Mouse (Mus musculus): ENCODE data around the gene Zfp873. TPM values are rescaled to one million over a fixed set of nuclear protein-coding genes. Genes with fewer than 3 reads are reported as not detected.
"Not testable (repeated sequence)": the region's sequence is repeated elsewhere in the genome, so short reads cannot be mapped to it uniquely, and the experiment has no call there.

The Zfp873 gene
- polyA plus RNA-seq (2012; rRNA removed) = 2.0 and 2.5 TPM in 2 replicates

DNA sequence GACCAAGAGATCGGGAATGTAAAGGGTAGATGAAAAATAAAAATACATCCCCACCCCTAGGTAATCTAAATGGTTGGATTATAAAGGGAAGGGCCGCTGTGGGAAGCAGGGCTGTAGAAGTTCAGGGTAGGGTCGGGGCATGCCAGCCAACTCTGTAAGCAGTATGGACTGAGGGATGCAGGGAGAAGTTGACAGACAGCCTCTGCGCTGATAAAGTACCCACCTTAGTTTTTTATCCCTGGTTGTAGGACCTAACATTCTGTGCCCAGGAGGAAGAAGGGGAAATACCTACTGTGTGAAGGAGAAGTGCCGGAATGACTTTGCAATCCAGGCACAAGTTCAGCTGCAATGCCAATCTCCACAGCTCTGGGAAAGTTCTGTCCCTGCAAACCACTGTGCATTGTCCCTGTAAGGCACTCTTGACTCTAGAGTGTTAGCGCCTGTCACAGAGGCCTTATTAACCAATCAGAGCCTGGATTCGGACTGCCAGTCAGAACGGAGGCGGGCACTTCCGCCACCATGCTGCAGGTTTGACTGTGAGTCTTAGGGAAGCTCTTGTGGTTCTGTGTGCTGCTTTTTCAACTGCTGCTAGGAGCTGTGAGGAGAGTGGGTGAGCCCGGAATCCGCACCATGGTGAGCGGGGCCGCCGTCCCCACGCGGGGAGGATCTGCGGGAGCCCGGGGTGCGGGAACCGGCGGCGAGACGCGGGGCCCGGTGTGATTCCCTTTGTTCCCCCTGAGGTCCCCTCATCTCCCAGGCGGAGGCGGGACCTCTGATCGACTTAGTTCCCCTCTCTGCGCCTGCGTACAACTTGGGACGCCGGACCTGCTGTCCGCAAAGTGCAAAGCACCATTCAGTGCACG lies at the start of gene Zfp873:
TSS of gene Zfp873 (plus strand) at position 527 of the 863 bp plus-strand sequence.
- WGBS = 8% methylated on average over 35 of the region's 35 CpGs

DNA sequence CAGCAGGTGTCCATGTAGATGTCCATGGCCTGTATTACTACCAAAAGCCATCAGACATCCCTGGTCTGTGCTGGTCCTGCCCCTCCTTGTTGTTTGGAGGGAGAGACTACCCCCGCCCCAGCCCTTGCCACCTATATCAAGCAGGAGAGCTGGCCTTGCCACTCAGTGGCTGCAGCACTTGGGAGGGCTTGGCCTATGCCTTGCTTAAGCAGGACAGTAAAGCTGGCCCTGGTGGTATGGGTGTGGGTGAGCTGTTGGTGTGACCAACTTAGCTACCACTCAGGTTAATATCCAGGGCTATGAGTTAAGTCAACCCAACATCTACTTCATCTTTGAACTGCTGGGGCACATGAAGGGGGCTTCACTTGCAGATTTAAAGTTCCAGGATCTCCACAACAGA lies 44.7 kb upstream of the Zfp873 start:
- DNase-seq (ENCODE audit: low read depth, low spot score) = not testable (repeated sequence)
- 96% methylated on average over 1 of the region's 1 CpGs for WGBS

More for the DNA sequence above, at the start of gene Zfp873:
- DNase-seq (ENCODE audit: low read depth, low spot score) = peak; percentile 76

- 60% methylated on average over 2 of the region's 2 CpGs for WGBS
- not testable (repeated sequence) for DNase-seq (ENCODE audit: low read depth, low spot score)
These were observed 43.1 kb upstream of the Zfp873 start for GRCm38 (mm10) chr10:82004822-82005221.

DNA sequence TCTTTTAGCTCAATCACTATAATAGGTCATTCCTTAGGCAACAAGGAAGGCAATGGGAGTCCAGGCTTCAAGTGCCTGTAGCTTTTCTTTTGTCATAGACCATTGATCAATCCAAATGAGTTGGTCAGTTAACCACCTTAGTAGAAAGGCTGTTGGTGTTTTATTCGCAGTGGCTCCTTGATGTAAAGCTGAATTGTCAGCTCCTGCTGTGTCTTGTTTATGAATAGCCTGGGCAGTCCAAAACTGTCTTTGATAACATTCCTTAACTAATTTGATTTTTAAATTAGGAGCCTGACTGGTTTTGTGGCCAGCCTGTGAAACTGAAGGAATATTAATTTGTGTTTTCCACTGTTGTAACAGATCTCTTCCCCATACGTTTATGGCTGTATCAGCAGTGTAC lies 5.7 kb upstream of the Zfp873 start:
- DNase-seq (ENCODE audit: low read depth, low spot score) = no peak
- WGBS = 70% methylated on average over 2 of the region's 2 CpGs

DNA sequence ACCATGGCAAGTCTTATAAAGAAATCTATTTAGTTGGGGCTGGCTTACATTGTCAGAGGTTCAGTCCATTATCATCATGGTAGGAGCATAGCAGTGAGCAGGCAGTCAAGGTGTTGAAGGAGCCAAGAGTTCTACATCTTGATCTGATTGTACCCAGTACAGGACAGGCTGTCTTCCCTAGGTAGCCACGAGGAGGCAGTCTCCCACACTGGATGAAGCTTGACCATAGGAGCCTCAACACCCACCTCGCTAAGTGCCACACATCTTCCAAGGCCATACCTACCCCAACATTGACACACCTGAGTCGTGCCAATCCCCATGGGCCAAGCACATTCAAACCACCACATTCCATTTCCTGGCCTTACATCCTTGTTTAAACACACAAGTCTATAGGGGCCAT lies 1.3 kb upstream of the Zfp873 start:
- no peak for DNase-seq (ENCODE audit: low read depth, low spot score)
- 82% methylated on average over 3 of the region's 3 CpGs for WGBS

- WGBS = 12% methylated on average over 10 of the region's 10 CpGs
- not testable (repeated sequence) for DNase-seq (ENCODE audit: low read depth, low spot score)
These were observed 509 bp downstream of the Zfp873 start for GRCm38 (mm10) chr10:82048460-82048804.

GRCm38 (mm10) chr10:82082728-82083621 lies 35.1 kb downstream of the Zfp873 start, which contains the start of gene BC024063:
BC024063 (plus strand) TSS chr10:82083353.
- DNase-seq (ENCODE audit: low read depth, low spot score) = peak; percentile 46
- WGBS = 17% methylated on average over 42 of the region's 42 CpGs

GRCm38 (mm10) chr10:82083622-82083971 lies 35.7 kb downstream of the Zfp873 start:
- 11% methylated on average over 14 of the region's 14 CpGs for WGBS

More at GRCm38 (mm10) chr10:82083622-82083971, 35.7 kb downstream of the Zfp873 start:
- not testable (repeated sequence) for DNase-seq (ENCODE audit: low read depth, low spot score)

Other genes with a start within 250 kb of the Zfp873 start
- gene Gm4767, start 235.9 kb upstream of the Zfp873 start, polyA plus RNA-seq (2012; rRNA removed) = not detected in 2 replicates
- 0.35 and 0.53 TPM in 2 replicates for gene Gm32687, start 184.2 kb upstream of the Zfp873 start, polyA plus RNA-seq (2012; rRNA removed)
- gene Zfp781, start 117.6 kb upstream of the Zfp873 start, polyA plus RNA-seq (2012; rRNA removed) = 0.07 and 0.19 TPM in 2 replicates
- 0.05 and 0.10 TPM in 2 replicates for gene BC024063, start 35.2 kb downstream of the Zfp873 start, polyA plus RNA-seq (2012; rRNA removed)
- 0.25 and 0.33 TPM in 2 replicates for gene AU041133, start 79.9 kb downstream of the Zfp873 start, polyA plus RNA-seq (2012; rRNA removed)
- 0.81 and 0.97 TPM in 2 replicates for gene Zfp938, start 193.2 kb downstream of the Zfp873 start, polyA plus RNA-seq (2012; rRNA removed)